Mouse (Mus musculus): ENCODE data around the gene Eif5.

DNA sequence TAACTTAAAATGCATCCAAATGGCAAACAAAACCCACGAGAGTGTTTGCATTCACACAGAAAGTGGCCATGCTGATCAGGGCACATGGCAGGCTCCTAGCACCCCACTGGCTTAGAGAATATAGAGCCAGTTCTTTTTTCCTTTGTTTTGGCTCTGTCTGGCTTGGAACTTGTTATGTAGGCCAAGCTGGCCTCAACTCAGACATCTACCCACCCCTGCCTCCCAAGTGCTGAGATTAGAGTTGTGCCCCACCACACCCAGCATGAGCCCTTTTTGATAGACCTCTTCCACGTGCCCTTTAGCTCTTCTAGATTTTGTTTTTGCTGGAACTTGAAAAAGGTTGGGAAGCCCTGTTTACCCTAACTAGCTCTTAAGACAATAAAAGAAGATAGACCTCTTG lies 56.0 kb downstream of the Eif5 start:
- TF ChIP-seq CTCF (IDR thresholded peaks at IDR 0.05; ENCODE audit: insufficient read depth, low read length) (no peak), POLR2A (IDR thresholded peaks at IDR 0.05; ENCODE audit: borderline replicate concordance, extremely low read depth, low read depth, low read length) (no peak)
